ENCODE assay signal across 8 mouse cellular contexts in the genomic region with DNA sequence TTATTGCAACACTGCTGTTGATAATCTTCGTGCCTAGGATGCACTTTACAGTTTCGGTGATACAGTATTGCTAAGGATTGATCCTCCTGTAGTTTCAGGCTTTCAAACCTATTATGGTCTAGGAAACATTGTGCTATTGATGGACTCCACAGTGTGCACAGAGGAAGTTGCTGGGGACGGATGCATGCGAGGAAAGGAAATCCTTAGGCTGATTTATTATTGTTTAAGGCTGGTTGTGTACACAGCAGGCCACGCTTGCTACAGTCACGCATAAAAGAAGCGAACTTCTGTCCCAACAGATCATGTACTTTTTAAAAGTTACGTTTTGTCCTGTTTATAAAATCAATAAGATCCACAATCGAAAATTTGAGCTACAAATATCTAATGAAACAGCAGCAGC. TPM values are rescaled to one million over a fixed set of nuclear protein-coding genes. Genes with fewer than 3 reads are reported as not detected.
DNase-seq lines count a peak whose midpoint lies in the region; ATAC-seq and TF ChIP-seq lines count a peak whose summit lies in the region.
"Had no signal": no experiment of that assay in that cellular context is flagged by ENCODE, and none has a peak within 500 bp of the region (broad histone marks: within the 10 kb centered on the region; RNA-seq: fewer than 3 reads in every experiment).

No protein-coding gene starts in this region.

- no peak for ATAC-seq in heart, embryonic 14.5 days (ENCODE audit: insufficient number of reproducible peaks, insufficient read depth, low FRiP score, low read depth)
- no peak for ATAC-seq in liver, embryonic 13.5 days (ENCODE audit: low read depth)
- ATAC-seq in heart, postnatal 0 days (ENCODE audit: insufficient read depth, low read depth) = no peak

- H3K27me3 ChIP-seq in heart, embryonic 14.5 days (ENCODE audit: control insufficient read depth, insufficient read depth, low read length) = no peaks in the 10 kb centered on the region
- peaks cover 41% of the 10 kb centered on the region for H3K27me3 ChIP-seq in liver, embryonic 13.5 days
- H3K27me3 ChIP-seq in embryonic facial prominence, embryonic 10.5 days (replicated peaks; ENCODE audit: low read depth, poor library complexity, severe bottlenecking) = peaks cover 25% of the 10 kb centered on the region
- H3K27me3 ChIP-seq in heart, postnatal 0 days (ENCODE audit: control insufficient read depth, insufficient read depth, low read length) = no peaks in the 10 kb centered on the region
- H3K27me3 ChIP-seq: embryonic facial prominence, embryonic 15.5 days had no signal

- H3K4me3 ChIP-seq in heart, embryonic 14.5 days (ENCODE audit: control insufficient read depth in 1 of 2, insufficient read depth in 1 of 2, low read depth in 1 of 2, low read length in 2 of 2) = no peak overlapping the region; a peak in 1 of 4 replicates
- H3K4me3 ChIP-seq in liver, embryonic 13.5 days (replicated peaks) = no peak overlapping the region
- peak overlapping the region; percentile 82; the same call in 1 of the 2 replicates for H3K4me3 ChIP-seq in embryonic facial prominence, embryonic 10.5 days
- H3K4me3 ChIP-seq in heart, postnatal 0 days (ENCODE audit: low read depth, low read length) = no peak overlapping the region; the same call in 1 of the 2 replicates

- H3K9ac ChIP-seq in heart, embryonic 14.5 days (ENCODE audit: low read length) = no peak overlapping the region
- no peak overlapping the region for H3K9ac ChIP-seq in liver, embryonic 13.5 days
- no peak overlapping the region for H3K9ac ChIP-seq in heart, postnatal 0 days (replicated peaks; ENCODE audit: low read depth, low read length)
- H3K9ac ChIP-seq: embryonic facial prominence, embryonic 15.5 days had no signal

- 67% methylated on average over 9 of the region's 9 CpGs for WGBS in heart, embryonic 14.5 days
- 43% methylated on average over 9 of the region's 9 CpGs for WGBS in liver, embryonic 13.5 days (ENCODE audit: insufficient replicate concordance)
- WGBS in embryonic facial prominence, embryonic 10.5 days = 76% methylated on average over 9 of the region's 9 CpGs
- WGBS in heart, postnatal 0 days = 59% methylated on average over 9 of the region's 9 CpGs

- peak overlapping the region in 1 of 2 experiments; percentile 80; a peak in 2 of 4 replicates for H3K27ac ChIP-seq in heart, embryonic 14.5 days (replicated peaks in 1 of 2; ENCODE audit: control insufficient read depth in 1 of 2, insufficient read depth in 1 of 2, low read depth in 2 of 2, low read length in 2 of 2)
- H3K27ac ChIP-seq in liver, embryonic 13.5 days = no peak overlapping the region
- H3K27ac ChIP-seq in embryonic facial prominence, embryonic 10.5 days (replicated peaks) = no peak overlapping the region
- peak overlapping the region; percentile 86; the same call in 1 of the 2 replicates for H3K27ac ChIP-seq in heart, postnatal 0 days (ENCODE audit: low read depth)

- no peaks in the 10 kb centered on the region for H3K9me3 ChIP-seq in heart, embryonic 14.5 days (ENCODE audit: control insufficient read depth, low read length)
- no peaks in the 10 kb centered on the region for H3K9me3 ChIP-seq in liver, embryonic 13.5 days (replicated peaks)
- H3K9me3 ChIP-seq in embryonic facial prominence, embryonic 10.5 days = no peaks in the 10 kb centered on the region
- no peaks in the 10 kb centered on the region for H3K9me3 ChIP-seq in heart, postnatal 0 days (replicated peaks; ENCODE audit: control insufficient read depth, low read length)
- H3K9me3 ChIP-seq: embryonic facial prominence, embryonic 15.5 days had no signal

- H3K36me3 ChIP-seq in heart, embryonic 14.5 days (ENCODE audit: control insufficient read depth, insufficient read depth, low read length) = no peaks in the 10 kb centered on the region
- no peaks in the 10 kb centered on the region for H3K36me3 ChIP-seq in liver, embryonic 13.5 days
- no peaks in the 10 kb centered on the region for H3K36me3 ChIP-seq in embryonic facial prominence, embryonic 10.5 days (replicated peaks)
- H3K36me3 ChIP-seq in heart, postnatal 0 days (replicated peaks; ENCODE audit: control insufficient read depth, insufficient read depth, low read length) = no peaks in the 10 kb centered on the region
- H3K36me3 ChIP-seq: embryonic facial prominence, embryonic 15.5 days had no signal

- TF ChIP-seq CTCF in heart, postnatal 0 days (IDR thresholded peaks at IDR 0.05; ENCODE audit: low read depth) = no peak

- peaks cover 2 to 5% of the 10 kb centered on the region in 2 experiments; a peak in 2 of 4 replicates for H3K4me1 ChIP-seq in heart, embryonic 14.5 days (ENCODE audit: control insufficient read depth in 2 of 2, insufficient read depth in 2 of 2, low read length in 2 of 2)
- H3K4me1 ChIP-seq in liver, embryonic 13.5 days (replicated peaks) = peaks cover 14% of the 10 kb centered on the region
- H3K4me1 ChIP-seq in embryonic facial prominence, embryonic 10.5 days = peaks cover 15% of the 10 kb centered on the region
- H3K4me1 ChIP-seq in heart, postnatal 0 days (ENCODE audit: control insufficient read depth, insufficient read depth) = no peaks in the 10 kb centered on the region

- no peak for TF ChIP-seq EP300 in heart, postnatal 0 days (IDR thresholded peaks at IDR 0.05; ENCODE audit: low read depth)

- peak overlapping the region; percentile 93; the same call in 1 of the 2 replicates for H3K4me2 ChIP-seq in heart, embryonic 14.5 days (ENCODE audit: low read length)
- peak overlapping the region; percentile 77; the same call in 1 of the 2 replicates for H3K4me2 ChIP-seq in liver, embryonic 13.5 days
- 0 out of 2 replicates have a peak overlapping the region, but pooled peaks have one; percentile 95 for H3K4me2 ChIP-seq in heart, postnatal 0 days (ENCODE audit: low read depth, low read length)

- no peak for DNase-seq in heart, postnatal 4 days
- no peak for DNase-seq in liver, embryonic 13.5 days
- DNase-seq in liver = no peak
- DNase-seq in embryonic facial prominence, embryonic 10.5 days (ENCODE audit: low spot score) = no peak
- no peak for DNase-seq in heart, postnatal 0 days (ENCODE audit: low spot score)
- DNase-seq in left cerebral cortex, adult 18-20 months (ENCODE audit: low spot score in 2 of 2) = no peak

RNA-seq across cellular contexts. Expression of gene Vav3, which starts 1.2 kb away (rescaled TPM):
- polyA plus RNA-seq in heart, embryonic 14.5 days (2014; fragmentation: Nextera tagmentation; extraction: Ambion mirVana) = 11.8 and 13.6 TPM in 2 replicates
- total RNA-seq in heart, postnatal 4 days (2021) = 10 to 100 TPM; 12.2 to 12.6 TPM
- 3.6 and 3.7 TPM in 2 replicates for polyA plus RNA-seq in liver, embryonic 13.5 days (2015; fragmentation: Nextera tagmentation; extraction: Ambion mirVana)
- 5.3 and 6.1 TPM in 2 replicates for polyA plus RNA-seq in embryonic facial prominence, embryonic 10.5 days (2016; fragmentation: Nextera tagmentation; extraction: Ambion mirVana)
- 6.1 and 25.0 TPM in 2 replicates for total RNA-seq in heart, postnatal 0 days (2014; rRNA removed; ENCODE audit: low replicate concordance)
- 5.1 and 5.3 TPM in 2 replicates for polyA plus RNA-seq in heart, postnatal 0 days (2015; fragmentation: Nextera tagmentation; extraction: Ambion mirVana)
- 1 to 10 TPM; 5.3 to 6.6 TPM for total RNA-seq in left cerebral cortex, adult 18-20 months (2021)
